Mouse (Mus musculus) left cerebral cortex, adult 11 months (tissue): ENCODE results near the gene Gm10491.

Experiments used
- DNase-seq: peaks from one replicate; pipeline ENCODE4 v3.0.0; 2022; ENCODE audit warnings: low spot score

Gene Gm10491

DNA sequence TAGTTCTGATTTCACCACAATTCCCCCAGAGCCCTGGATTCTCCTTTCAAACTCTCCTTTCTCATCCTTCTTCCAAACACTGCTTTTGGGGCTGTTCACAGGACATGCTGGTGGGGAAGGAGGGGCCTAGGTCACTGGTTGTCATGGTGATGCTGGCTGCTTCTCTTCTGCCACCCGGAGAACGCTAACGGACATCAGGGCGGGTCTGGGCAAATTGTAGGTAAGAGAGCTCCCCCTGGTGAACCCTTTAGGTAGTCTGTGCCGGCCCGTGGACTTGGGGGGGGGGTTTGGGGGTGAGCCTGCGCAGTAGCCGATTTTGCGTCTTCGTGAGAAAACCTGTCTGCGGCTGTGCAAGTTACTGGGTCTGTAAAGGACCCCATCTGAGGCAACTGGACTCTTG is 27.8 kb downstream of the Gm10491 start:
- DNase-seq, result peak; percentile 50

DNA sequence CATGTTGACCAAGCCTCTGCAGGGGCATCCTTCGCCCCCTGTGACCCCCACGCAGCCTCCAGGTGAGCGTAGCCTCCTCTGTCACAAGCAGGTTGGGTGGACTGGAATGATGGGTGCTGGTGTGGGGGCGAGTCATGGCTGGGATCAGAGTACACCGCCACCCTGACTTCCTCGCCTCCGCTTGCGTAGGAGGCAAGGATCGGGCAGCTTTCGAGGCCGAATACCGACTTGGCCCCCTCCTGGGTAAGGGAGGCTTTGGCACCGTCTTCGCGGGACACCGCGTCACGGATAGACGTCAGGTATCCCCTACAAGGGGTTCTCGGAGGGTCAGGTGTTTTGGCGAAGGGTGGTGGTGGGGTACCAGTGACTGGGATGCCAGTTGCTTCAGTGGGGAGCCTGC is 29.1 kb downstream of the Gm10491 start:
- no peak for DNase-seq

DNA sequence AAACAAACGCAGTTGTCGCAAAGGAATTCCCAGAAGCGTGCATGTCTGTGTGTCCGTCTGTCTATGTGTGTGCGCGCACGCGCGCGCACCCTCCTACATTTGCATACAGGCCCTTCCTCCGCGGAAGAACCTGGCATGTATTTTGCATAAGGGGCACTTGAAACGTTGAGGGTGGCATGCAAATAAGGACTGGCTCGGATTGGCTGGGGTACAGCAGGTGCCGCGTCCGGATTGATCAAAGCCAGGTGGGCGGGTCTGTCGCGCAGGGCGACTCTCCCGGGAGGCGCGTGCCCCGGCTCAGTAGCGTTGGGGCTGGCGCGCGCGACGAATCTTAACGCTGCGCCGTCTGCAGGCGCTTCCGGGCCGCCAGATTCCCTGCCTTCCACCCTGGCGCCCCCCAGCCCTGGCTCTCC is 29.6 kb downstream of the Gm10491 start, which contains the start of gene Pim2:
Pim2 (plus strand) TSS at position 256 of the 413 bp plus-strand sequence.
- peak; percentile 82 for DNase-seq

DNA sequence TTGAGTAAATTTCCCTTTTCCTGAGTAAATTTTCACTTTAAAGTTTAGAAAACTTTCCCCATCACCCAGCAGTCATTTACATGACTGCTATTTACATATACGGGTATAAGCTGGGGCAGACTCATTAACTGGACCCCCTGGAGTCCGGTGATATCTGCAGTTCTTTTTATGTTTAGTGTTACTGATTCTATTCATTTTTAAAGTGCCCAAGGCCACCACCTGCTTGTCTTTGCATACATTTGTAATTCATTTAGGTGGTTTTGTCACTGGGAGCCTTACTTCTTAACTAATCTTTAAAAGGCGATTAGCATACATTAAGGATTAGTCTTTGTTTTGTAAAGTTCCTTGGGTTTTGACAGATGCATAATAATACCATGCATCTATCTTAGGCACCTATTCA is 37.8 kb downstream of the Gm10491 start:
- DNase-seq, result no peak

DNA sequence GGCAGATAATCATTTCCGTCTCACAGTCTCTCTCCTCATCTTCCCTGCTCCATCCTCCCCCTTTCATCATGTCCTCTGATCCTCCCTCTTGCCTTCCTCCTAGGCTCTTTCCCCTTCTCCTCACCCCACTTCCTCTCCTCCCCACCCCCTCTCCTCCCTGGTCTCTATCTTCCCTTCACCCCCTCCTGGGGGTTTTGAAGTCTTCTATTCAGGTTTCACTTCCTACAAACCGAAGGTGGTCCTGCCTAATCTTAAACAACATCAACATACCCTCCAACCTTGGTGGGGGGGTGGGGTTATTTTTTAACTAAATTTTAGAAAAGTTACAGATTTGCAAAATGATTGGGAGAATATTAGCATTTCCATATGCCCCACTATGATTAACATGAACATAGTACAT is 39.1 kb downstream of the Gm10491 start:
- no peak for DNase-seq

DNA sequence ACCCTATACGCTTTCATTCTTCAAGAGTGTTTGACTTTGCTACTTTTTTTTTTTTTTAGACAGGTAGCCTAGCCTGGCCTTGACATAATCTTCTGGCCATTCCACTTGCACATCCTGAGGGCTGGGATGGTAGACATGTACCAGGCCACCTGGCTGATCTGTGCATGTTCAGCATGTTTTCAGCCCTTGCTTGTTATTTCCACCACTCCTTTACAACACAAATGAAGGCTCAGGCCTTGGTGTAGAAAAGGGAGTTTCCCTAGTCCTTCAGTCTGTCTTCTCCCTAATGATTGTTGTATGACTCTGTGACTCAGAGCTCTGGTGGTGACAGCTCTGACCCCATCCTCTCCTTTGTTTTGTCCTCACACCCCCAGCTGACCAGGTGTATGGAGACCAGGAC is 40.5 kb downstream of the Gm10491 start:
- DNase-seq, result no peak

DNA sequence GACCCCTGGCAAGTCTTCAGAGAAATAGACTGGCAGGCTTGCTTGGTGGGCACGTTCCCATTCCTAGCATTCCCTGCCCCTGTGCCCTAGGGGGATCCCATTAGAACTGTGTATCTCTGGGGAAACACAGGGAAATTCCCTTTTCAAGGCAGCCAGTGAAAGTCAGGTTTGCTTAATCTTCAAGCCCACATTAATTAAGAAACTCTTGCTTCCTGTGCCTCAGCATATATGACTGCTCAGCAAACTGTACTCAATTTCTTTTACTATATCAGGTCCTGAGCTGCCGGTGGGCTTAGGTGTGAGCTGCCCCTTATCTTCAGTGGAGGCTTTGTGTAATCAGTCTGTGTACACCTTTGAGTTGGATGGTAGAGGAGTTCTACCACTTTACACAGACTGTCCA is 41.8 kb downstream of the Gm10491 start:
- DNase-seq, result no peak

DNA sequence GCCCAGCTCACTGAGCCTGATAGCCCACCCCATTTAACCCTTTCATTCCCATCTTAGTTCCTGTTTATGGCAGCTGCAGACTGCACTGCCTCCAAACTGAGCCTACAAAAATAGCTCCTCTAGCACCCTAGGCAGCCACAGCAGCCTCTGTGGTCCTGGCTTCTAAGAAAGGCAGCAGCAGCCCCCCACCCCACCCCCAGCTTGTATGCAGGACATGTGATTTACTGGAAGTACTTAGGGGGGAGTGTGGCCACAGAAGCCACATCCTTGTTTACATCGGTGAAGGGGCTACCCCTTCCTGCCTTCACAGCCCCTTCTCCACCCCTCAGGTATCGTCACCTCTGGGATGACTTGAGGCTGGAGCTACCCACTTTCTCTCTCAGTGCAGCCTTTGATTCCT is 42.3 kb downstream of the Gm10491 start:
- no peak for DNase-seq

DNA sequence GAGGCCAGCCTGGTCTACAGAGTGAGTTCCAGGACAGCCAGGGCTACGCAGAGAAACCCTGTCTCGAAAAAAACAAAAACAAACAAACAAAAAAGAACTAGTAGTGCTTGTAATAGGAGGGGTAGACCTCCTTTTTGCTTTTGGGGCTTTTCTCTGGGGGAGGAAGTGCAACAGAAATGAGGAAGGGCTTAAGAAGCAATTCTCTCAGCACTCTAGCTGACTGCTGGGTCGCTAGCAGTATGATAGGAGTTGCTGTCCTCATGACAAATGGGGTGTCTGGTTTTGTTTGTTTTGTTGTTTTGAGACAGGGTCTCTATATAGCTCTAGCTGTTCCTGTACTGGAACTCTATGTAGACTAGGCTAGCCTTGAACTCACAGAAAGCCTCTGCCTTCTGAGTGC is 43.1 kb downstream of the Gm10491 start:
- DNase-seq, result no peak

DNA sequence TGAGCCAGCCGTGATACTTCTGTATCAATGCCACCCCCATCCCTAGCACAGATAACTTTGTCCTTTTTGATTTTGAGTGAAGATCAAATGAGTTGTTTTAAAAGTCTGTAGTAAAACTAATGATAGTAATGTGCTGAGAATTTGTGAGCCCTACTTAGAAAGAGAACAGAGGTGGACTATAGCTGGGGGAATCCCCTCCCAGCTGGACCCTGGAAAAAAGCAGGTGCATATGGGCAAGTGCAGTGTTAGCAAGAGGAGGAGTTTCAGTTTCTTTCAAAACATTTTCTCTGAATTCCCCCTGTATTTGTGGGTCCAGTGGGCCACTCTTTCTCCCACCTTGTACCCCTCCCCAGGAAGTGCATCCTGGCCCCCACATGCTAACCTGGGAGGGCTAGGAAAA is 44.5 kb downstream of the Gm10491 start:
- no peak for DNase-seq

DNA sequence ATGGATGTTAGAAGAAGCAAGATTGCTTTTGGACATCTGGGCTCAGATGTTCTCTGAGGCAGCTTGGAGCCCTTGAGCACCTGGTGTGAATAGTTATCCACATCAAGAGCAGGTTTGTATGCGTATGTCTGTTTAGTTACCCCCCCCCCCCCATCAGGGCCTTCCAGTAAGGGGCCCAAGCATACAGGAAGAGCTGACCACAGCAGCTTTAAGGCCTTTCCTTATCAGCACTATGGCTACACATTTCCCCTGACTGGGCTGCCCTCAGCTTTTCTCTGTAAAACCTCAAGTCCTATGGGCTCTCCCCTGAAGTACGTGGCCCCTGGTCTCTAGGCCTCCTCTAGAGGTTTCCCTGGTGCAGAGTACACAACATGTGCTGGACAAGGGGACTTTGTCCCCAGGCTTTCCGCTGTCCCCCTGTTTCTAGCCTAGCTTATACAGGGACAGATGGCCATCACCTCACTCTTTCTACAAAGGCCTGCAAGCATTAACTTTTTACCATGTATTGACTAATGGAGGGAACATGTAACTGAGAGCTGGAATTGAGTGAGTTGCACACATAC is 48.4 kb downstream of the Gm10491 start:
- DNase-seq, result no peak
